Mouse (Mus musculus): Measurements from ENCODE around the gene Zbtb38. TPM values are rescaled to one million over a fixed set of nuclear protein-coding genes. Genes with fewer than 3 reads are reported as not detected.
A peak's percentile ranks its signal among the peaks of the same experiment; 100 is the strongest.

The Zbtb38 gene
- total RNA-seq (2014; rRNA removed) (12.4 and 13.6 TPM in 2 replicates), polyA plus RNA-seq (2012; rRNA removed) (2.9 and 3.6 TPM in 2 replicates)

GRCm38 (mm10) chr9:96752603-96753114 is at the start of gene Zbtb38:
Gene Zbtb38 (minus strand): TSS chr9:96752831.
- Histone ChIP-seq H3K79me2 (ENCODE audit: control insufficient read depth, insufficient read depth, low read length) (no peaks in the 10 kb centered on the region), H3K4me1 (ENCODE audit: control insufficient read depth, insufficient read depth, low read length) (no peaks in the 10 kb centered on the region), H3K36me3 (ENCODE audit: control insufficient read depth, insufficient read depth, low read length) (no peaks in the 10 kb centered on the region; the same call in 1 of the 2 replicates), H3K27ac (replicated peaks; ENCODE audit: insufficient read depth, low read depth, low read length) (peak within 1 kb of the TSS; percentile 26), H3K4me3 (ENCODE audit: insufficient read depth, low read depth, low read length) (peak within 1 kb of the TSS; percentile 44), H3K27me3 (ENCODE audit: control insufficient read depth, insufficient read depth, low read length) (no peaks in the 10 kb centered on the region), H3K9ac (ENCODE audit: low read depth, low read length) (peak within 1 kb of the TSS; percentile 25; the same call in 1 of the 2 replicates)
- peak; percentile 25 for DNase-seq (ENCODE audit: extremely low read depth, low read depth, low spot score)
- WGBS: 70% methylated on average over 15 of the region's 15 CpGs
- TF ChIP-seq POLR2A (IDR thresholded peaks at IDR 0.05; ENCODE audit: extremely low read depth, insufficient read depth, low read length) (no peak), CTCF (IDR thresholded peaks at IDR 0.05; ENCODE audit: low read depth, low read length) (no peak)

- Histone ChIP-seq H3K4me1 (ENCODE audit: control insufficient read depth, insufficient read depth, low read length) (no peaks in the 10 kb centered on the region), H3K27me3 (ENCODE audit: control insufficient read depth, insufficient read depth, low read length) (peaks cover 5% of the 10 kb centered on the region; the same call in 1 of the 2 replicates), H3K4me3 (ENCODE audit: insufficient read depth, low read depth, low read length) (no peak overlapping the region), H3K27ac (replicated peaks; ENCODE audit: insufficient read depth, low read depth, low read length) (no peak overlapping the region), H3K79me2 (ENCODE audit: control insufficient read depth, insufficient read depth, low read length) (no peaks in the 10 kb centered on the region), H3K36me3 (ENCODE audit: control insufficient read depth, insufficient read depth, low read length) (no peaks in the 10 kb centered on the region), H3K9ac (ENCODE audit: low read depth, low read length) (no peak overlapping the region)
- no peak for TF ChIP-seq POLR2A (IDR thresholded peaks at IDR 0.05; ENCODE audit: extremely low read depth, insufficient read depth, low read length)
- TF ChIP-seq CTCF (IDR thresholded peaks at IDR 0.05; ENCODE audit: low read depth, low read length): no peak
- WGBS: 31% methylated on average over 5 of the region's 5 CpGs
- DNase-seq (ENCODE audit: extremely low read depth, low read depth, low spot score): no peak
These were observed 47.6 kb upstream of the Zbtb38 start for GRCm38 (mm10) chr9:96800131-96800825.

- WGBS: 56% methylated on average over 3 of the region's 3 CpGs
- DNase-seq (ENCODE audit: extremely low read depth, low read depth, low spot score): peak; percentile 50
- TF ChIP-seq CTCF (IDR thresholded peaks at IDR 0.05; ENCODE audit: low read depth, low read length) (no peak), POLR2A (IDR thresholded peaks at IDR 0.05; ENCODE audit: extremely low read depth, insufficient read depth, low read length) (no peak)
- no peaks in the 10 kb centered on the region for H3K36me3 ChIP-seq (ENCODE audit: control insufficient read depth, insufficient read depth, low read length)
- no peaks in the 10 kb centered on the region for H3K79me2 ChIP-seq (ENCODE audit: control insufficient read depth, insufficient read depth, low read length)
- no peak overlapping the region for H3K9ac ChIP-seq (ENCODE audit: low read depth, low read length)
- H3K4me3 ChIP-seq (ENCODE audit: insufficient read depth, low read depth, low read length): no peak overlapping the region
- no peaks in the 10 kb centered on the region for H3K4me1 ChIP-seq (ENCODE audit: control insufficient read depth, insufficient read depth, low read length)
- H3K27me3 ChIP-seq (ENCODE audit: control insufficient read depth, insufficient read depth, low read length): peaks cover 5% of the 10 kb centered on the region; the same call in 1 of the 2 replicates
- no peak overlapping the region for H3K27ac ChIP-seq (replicated peaks; ENCODE audit: insufficient read depth, low read depth, low read length)
These were observed 44.7 kb upstream of the Zbtb38 start for GRCm38 (mm10) chr9:96797311-96797710.

- TF ChIP-seq CTCF (IDR thresholded peaks at IDR 0.05; ENCODE audit: low read depth, low read length) (no peak), POLR2A (IDR thresholded peaks at IDR 0.05; ENCODE audit: extremely low read depth, insufficient read depth, low read length) (no peak)
- H3K36me3 ChIP-seq (ENCODE audit: control insufficient read depth, insufficient read depth, low read length): no peaks in the 10 kb centered on the region
- no peaks in the 10 kb centered on the region for H3K79me2 ChIP-seq (ENCODE audit: control insufficient read depth, insufficient read depth, low read length)
- WGBS: 44% methylated on average over 9 of the region's 10 CpGs
- no peaks in the 10 kb centered on the region for H3K4me1 ChIP-seq (ENCODE audit: control insufficient read depth, insufficient read depth, low read length)
- no peak overlapping the region for H3K27ac ChIP-seq (replicated peaks; ENCODE audit: insufficient read depth, low read depth, low read length)
- H3K27me3 ChIP-seq (ENCODE audit: control insufficient read depth, insufficient read depth, low read length): peaks cover 5% of the 10 kb centered on the region; the same call in 1 of the 2 replicates
- DNase-seq (ENCODE audit: extremely low read depth, low read depth, low spot score): no peak
- no peak overlapping the region for H3K9ac ChIP-seq (ENCODE audit: low read depth, low read length)
- 0 out of 2 replicates have a peak overlapping the region, but pooled peaks have one; percentile 11 for H3K4me3 ChIP-seq (ENCODE audit: insufficient read depth, low read depth, low read length)
These were observed 42.8 kb upstream of the Zbtb38 start for GRCm38 (mm10) chr9:96795399-96795928.

GRCm38 (mm10) chr9:96794601-96795000 is 42.0 kb upstream of the Zbtb38 start:
- Histone ChIP-seq H3K27ac (replicated peaks; ENCODE audit: insufficient read depth, low read depth, low read length) (no peak overlapping the region), H3K4me3 (ENCODE audit: insufficient read depth, low read depth, low read length) (no peak overlapping the region), H3K79me2 (ENCODE audit: control insufficient read depth, insufficient read depth, low read length) (no peaks in the 10 kb centered on the region), H3K4me1 (ENCODE audit: control insufficient read depth, insufficient read depth, low read length) (no peaks in the 10 kb centered on the region), H3K27me3 (ENCODE audit: control insufficient read depth, insufficient read depth, low read length) (peaks cover 5% of the 10 kb centered on the region; the same call in 1 of the 2 replicates), H3K9ac (ENCODE audit: low read depth, low read length) (no peak overlapping the region), H3K36me3 (ENCODE audit: control insufficient read depth, insufficient read depth, low read length) (no peaks in the 10 kb centered on the region)
- no peak for DNase-seq (ENCODE audit: extremely low read depth, low read depth, low spot score)
- 90% methylated on average over 2 of the region's 2 CpGs for WGBS
- TF ChIP-seq CTCF (IDR thresholded peaks at IDR 0.05; ENCODE audit: low read depth, low read length) (no peak), POLR2A (IDR thresholded peaks at IDR 0.05; ENCODE audit: extremely low read depth, insufficient read depth, low read length) (no peak)

Measured in liver, adult 2 months (tissue).